Mouse (Mus musculus) T-helper 2 cell (primary cell): ENCODE measurements at regions not wholly inside any gene's neighbourhood (a gene's known extent, or its start where the extent isn't known, plus 50 kb on each side); places are given as distances from the start of the nearest gene placed in this dataset.

Experiments
- in situ Hi-C: fragments of 300-600 bp; cut with MboI, MseI; formaldehyde crosslinking; loops from one replicate; pipeline ENCODE4 v1.15.1; 2025; ENCODE audit warnings: high pct_unique_total_duplicates

DNA sequence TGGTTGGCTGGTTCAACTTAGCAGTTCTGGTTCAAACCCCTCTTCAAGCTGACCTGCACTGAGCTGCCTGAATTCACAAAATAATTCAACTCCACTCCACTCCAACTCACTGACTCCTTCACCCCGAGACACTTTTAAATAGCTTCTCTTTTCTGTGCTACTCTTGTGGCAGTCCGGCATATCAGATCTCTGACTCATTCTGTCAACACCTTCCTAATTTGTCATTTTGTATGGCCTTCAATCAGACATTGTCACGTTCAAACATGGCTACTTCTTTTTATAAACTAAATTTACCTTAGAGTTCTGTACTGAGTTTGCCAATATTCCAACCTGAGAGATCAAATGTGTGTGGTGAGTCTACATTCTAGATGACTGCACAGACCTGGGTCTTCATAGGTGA lies 579.1 kb downstream of the Slitrk1 start:
- in situ Hi-C loops = no loop called here

DNA sequence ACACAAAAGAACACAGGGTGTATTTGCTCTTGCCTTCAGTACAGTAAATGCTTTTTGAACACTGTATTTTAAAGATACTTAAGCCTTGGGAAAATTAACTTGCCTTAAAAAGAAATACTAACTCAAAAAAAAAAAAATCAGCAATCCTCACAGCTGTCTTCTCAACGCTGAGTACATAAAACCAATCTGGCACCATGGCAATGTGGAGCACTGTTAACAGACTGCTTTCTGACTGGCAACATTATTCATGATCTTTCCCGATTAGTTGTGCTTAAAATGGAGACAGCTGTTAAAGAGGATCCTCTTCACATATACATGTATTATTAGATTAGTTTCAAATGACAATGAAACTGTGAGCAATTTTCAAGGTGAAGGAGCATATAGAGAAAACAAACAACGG lies 587.5 kb downstream of the Slitrk1 start:
- in situ Hi-C loops = no loop called here

DNA sequence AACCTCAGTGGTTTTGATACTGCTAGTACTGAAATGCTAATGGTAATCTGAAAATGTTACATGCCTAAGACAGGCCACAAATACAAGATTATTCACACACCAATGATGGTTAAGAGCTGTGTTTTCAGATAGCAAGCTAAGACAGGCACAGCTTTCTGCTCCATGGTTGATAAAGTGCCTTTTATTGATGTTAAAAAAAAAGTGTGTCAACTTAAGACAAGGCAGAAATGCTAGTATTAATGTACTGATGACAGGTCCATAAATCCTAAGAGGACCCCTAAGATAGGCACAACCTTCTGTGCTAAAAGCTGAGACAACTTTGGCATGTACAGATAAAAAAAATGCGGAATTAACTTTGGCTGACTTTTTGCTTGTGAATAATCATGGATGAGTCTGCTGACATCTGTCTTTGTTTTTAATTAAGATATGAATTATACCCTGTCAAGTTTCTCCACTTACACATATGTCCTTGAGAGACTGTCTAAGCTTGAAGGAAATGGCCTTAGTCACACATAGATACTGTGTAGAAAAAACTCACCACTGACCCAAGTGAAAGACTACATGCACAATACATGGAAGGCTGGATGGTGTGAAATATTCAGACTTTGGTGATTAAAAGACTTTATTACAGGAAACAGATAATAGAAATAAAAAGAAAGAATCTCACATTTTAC lies 590.5 kb downstream of the Slitrk1 start:
- in situ Hi-C loops = no loop called here

GRCm38 (mm10) chr14:108307627-108308026 lies 606.3 kb downstream of the Slitrk1 start:
- in situ Hi-C loops = no loop called here

DNA sequence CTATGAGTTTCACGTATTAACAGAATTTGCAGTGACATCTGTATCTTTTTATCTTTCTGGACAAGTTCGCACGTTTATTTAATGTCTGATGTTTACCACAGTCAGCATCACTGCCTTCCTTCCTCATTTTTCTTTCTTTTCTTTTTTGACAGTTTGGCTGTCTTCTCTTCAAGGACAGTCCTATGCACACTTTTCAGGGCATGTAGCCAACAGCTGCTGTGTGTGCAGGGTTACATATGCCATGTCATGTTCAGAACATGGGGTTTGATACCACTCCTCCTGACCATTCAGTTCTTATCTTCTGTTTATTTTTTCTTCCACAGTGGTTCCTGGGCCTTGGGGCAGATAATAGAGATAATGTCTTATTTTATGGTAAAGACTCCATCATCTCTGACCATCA lies 634.3 kb downstream of the Slitrk1 start:
- in situ Hi-C loops = no loop called here

GRCm38 (mm10) chr14:108261083-108261482 lies 652.9 kb downstream of the Slitrk1 start:
- in situ Hi-C loops = no loop called here

DNA sequence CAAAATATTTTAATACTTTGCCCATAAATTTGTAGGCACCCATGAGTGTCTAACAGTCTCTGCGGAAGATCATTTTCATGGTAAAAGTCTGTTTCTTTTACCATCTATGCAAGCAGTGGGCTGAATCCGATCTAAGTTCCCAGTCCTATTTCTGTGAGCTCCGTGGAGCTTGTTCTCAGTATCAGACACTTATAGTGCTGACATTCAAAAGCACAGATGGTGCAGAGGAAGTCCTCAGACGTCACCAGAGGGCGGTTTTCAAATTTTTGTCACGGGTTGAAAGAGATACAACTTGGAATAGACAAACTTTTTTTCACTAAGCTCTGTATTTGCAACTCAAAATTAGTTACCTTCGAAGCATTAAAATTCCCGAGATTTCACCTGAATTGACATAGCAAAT lies 666.6 kb downstream of the Slitrk1 start:
- in situ Hi-C loops = no loop called here

GRCm38 (mm10) chr14:108225483-108226124 lies 688.4 kb downstream of the Slitrk1 start:
- in situ Hi-C loops = no loop called here

DNA sequence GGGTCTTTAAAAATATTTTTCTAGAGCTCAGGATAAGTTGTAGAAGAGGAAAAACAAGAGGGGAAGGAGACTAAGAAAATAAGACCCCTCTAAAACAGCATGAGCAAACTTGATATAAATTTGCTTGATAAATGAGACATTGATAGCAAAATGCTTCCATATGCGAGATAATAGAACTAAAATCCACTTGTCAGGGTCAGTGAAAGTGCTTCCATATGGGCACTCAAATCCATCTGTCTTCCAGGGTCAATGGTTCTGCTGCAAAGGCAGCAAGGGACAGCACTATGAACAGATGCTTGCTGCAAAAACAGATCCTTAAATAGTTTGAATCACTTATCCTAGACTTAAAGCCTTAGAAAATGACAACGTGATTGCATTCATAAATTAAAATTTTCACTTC lies 704.7 kb downstream of the Slitrk1 start:
- in situ Hi-C loops = no loop called here

- in situ Hi-C loops = no loop called here
These were observed 714.8 kb downstream of the Slitrk1 start for GRCm38 (mm10) chr14:108199133-108199532.

DNA sequence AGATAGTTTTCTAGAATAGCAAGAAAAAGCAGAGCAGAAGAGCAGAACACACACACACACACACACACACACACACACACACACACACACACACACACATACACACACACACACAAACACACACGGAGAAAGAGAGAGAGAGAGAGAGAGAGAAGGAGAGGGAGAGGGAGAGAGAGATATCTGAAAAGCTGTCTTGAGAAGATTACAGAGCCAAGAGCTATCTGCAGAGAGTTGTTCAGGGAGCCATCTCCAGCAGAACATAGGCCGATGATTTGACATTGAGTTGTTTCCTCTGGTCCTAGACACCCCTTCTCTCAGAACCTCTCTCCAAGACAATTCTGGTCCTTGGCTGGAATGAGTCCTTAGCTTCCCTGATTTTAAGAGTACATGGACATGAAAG lies 733.0 kb downstream of the Slitrk1 start:
- in situ Hi-C loops = no loop called here

DNA sequence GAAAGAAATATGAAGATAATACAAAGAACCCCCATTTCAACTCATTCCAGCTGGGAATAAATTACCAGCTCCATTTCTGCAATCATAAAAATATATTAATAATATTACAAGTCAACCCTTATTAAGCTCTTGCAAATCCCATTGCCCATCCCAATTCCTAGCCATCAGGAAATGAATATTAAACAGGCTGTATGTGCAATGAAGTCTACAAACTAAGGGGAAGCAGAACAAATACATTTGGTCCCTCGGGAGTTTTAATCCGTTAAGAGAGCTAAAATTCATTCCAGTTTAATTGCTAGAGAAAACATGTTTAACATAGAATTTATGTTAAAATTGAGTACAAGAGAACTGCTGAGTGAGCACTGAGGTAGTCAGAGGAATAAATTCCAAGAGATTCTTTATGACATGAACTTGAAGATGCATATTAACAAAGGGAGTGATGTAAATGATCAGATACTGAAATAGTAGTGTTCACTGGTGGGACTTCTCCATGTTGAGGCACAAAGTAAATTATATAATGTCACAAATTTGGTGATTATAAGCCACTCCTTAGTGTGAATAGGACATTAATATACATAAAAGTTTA lies 738.6 kb downstream of the Slitrk1 start:
- in situ Hi-C loops = no loop called here

GRCm38 (mm10) chr14:108152981-108153380 lies 761.0 kb downstream of the Slitrk1 start:
- in situ Hi-C loops = no loop called here

DNA sequence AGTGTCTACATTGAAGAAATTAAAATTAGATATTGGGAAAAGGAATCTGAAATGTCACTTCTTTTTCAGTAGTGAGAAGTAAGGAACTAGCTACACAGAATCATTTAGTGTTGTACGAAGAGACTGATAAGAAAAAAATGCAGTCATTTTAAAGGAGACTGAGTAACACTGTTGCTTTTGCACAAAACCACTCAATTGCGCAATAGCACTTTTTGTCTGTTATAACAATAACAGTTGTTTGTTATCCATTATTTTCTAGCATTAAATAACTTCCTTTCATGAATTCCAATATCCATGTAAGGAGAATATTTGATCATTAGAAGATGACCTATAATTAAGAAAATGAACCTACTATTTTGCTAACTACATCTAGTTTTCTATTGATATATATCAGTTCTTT lies 790.8 kb downstream of the Slitrk1 start:
- in situ Hi-C loops = no loop called here

- in situ Hi-C loops = no loop called here
These were observed 808.9 kb downstream of the Slitrk1 start for GRCm38 (mm10) chr14:108105009-108105408.

- in situ Hi-C loops = no loop called here
These were observed 823.0 kb downstream of the Slitrk1 start for GRCm38 (mm10) chr14:108090965-108091364.

GRCm38 (mm10) chr14:108049997-108050396 lies 864.0 kb downstream of the Slitrk1 start:
- in situ Hi-C loops = no loop called here

GRCm38 (mm10) chr14:108035959-108036358 lies 878.0 kb downstream of the Slitrk1 start:
- in situ Hi-C loops = no loop called here

GRCm38 (mm10) chr14:108034162-108034561 lies 879.8 kb downstream of the Slitrk1 start:
- in situ Hi-C loops = no loop called here

GRCm38 (mm10) chr14:108022551-108022950 lies 891.4 kb downstream of the Slitrk1 start:
- in situ Hi-C loops = no loop called here

- in situ Hi-C loops = no loop called here
These were observed 891.9 kb downstream of the Slitrk1 start for GRCm38 (mm10) chr14:108022066-108022465.

DNA sequence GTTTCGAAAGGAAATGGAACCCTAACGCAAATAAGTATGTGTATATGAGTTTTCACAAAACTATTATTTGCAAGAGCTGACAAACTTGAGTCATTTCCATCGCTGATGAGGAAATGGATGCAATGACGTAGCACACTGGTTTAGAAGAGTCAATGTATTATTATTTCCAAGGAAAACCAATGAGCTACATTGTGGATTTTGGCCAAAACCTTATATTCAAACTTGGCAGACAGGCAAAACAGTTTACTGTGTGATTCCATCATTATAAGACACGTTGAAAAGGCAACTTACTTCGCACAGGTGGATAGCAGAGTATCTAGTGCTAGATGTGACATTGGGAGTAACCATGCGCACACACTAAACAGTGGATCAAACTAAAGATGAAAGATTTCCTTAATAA lies 892.6 kb downstream of the Slitrk1 start:
- in situ Hi-C loops = no loop called here

GRCm38 (mm10) chr14:107987752-107988285 lies 926.1 kb downstream of the Slitrk1 start:
- in situ Hi-C loops = no loop called here
